Mouse (Mus musculus) megakaryocyte, adult 5-6 weeks (primary cell): ENCODE results near the gene Ninj1. TPM values are rescaled to one million over a fixed set of nuclear protein-coding genes. Genes with fewer than 3 reads are reported as not detected.

ENCODE experiments used
- ATAC-seq: 2 replicates; pipeline ENCODE4 v1.8.0; 2016; ENCODE audit warnings: mild to moderate bottlenecking, inconsistent platforms; ENCODE audit not compliant: poor library complexity, severe bottlenecking
- total RNA-seq, 2 experiments: library from RNA; stranded (forward) in 1 of 2; stranded (reverse) in 1 of 2; fragments of 153-499, 151-499 nt in 1 of 2; fragments of 221-1000, 200-1000 nt in 1 of 2; gene quantifications; 2 replicates each; pipeline versions ENCODE4 v1.2.3 to v1.2.4; 2015 to 2017

Ninj1 gene
- total RNA-seq, 2 experiments from 2014 or later, result 48.2 to 76.1 TPM

DNA sequence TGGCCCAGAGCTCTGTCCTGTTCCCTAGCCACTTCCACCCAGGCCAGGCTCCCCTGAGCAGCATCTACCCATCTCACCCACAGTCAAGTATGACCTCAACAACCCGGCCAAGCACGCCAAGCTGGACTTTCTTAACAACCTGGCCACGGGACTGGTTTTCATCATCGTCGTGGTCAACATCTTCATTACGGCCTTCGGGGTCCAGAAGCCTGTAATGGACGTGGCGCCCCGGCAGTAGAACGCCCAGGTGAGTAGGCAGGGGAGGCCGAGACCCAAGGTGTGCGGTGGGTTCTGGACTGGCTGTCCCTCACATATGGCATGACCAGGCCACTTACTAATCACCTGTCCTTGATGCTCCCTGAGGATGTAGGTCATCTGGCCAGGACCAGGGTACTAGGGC, 7.5 kb downstream of the Ninj1 start:
- ATAC-seq, result no peak

- no peak for ATAC-seq
Observed at GRCm38 (mm10) chr13:49195651-49196050, 8.4 kb downstream of the Ninj1 start.

GRCm38 (mm10) chr13:49196211-49196610, 8.9 kb downstream of the Ninj1 start:
- no peak for ATAC-seq

- ATAC-seq, result peak; percentile 77
Observed at GRCm38 (mm10) chr13:49196766-49197165, 9.5 kb downstream of the Ninj1 start.

DNA sequence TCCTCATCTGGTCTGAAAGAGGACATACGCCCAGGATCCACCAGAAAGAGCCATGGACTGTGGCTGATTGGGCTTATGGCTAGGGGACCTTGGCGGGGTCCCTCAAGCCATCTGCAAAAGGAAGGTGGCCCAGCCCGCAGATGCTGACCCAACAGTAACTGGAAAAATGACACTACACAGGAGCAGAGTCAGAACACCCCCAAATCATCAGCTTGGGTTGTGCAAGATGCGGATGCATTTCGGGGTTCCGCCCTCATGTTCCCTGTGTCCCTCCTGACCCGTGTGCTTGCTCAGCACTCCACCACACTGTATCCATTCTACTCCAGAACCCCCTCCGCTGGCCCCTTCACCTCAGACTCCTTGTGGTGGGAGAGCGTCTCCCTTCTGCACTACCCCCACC, 11.4 kb downstream of the Ninj1 start:
- ATAC-seq, result no peak

- ATAC-seq, result no peak
Observed at GRCm38 (mm10) chr13:49199891-49200290, 12.6 kb downstream of the Ninj1 start.

GRCm38 (mm10) chr13:49200688-49201087, 13.4 kb downstream of the Ninj1 start:
- ATAC-seq, result peak; percentile 51

GRCm38 (mm10) chr13:49202556-49202955, 15.3 kb downstream of the Ninj1 start:
- ATAC-seq, result no peak

- ATAC-seq, result peak; percentile 80
Observed at GRCm38 (mm10) chr13:49205381-49205998, 18.2 kb downstream of the Ninj1 start.

DNA sequence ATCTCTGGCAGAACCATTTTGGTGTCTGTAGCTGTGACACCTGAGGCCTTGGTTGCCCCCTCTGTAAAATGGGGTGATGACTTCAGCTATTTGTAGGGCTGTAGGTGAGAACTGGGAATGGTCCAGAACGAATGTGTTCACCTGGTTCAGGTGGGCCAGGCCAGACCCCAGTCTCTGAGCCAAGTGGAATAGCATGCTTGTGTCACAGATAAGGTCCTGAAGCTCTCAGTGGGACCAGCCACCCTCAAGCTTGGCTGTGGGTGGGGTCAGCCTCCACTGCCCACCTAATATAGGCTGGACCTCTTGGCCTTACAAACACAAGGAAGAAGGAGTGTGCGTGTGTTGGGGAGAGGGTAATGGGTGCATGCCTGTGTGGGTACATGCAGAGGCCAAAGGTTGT, 19.1 kb downstream of the Ninj1 start:
- no peak for ATAC-seq

- ATAC-seq, result no peak
Observed at GRCm38 (mm10) chr13:49209306-49209705, 22.0 kb downstream of the Ninj1 start.

GRCm38 (mm10) chr13:49212711-49213500, 25.6 kb downstream of the Ninj1 start:
- no peak for ATAC-seq

DNA sequence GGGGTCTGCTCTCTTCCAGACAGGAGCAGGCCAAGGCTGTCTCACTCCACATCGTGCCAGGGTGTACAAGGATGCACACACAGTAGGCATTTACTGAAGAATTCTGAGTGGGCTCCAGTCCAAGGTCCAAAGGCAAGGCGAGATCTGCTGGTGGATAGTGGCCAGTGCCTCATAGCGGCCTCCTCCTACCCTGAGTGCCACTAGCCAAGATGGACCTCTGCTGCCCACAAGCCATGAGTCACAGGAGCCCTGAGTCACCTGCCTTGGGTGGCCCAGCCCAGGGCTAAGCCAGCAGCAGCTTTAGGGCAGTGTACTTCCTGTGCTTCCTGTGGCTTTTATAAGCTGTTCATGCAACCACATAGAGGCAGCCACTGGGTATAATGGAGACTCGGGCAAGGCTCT, 26.2 kb downstream of the Ninj1 start:
- ATAC-seq, result peak; percentile 72

DNA sequence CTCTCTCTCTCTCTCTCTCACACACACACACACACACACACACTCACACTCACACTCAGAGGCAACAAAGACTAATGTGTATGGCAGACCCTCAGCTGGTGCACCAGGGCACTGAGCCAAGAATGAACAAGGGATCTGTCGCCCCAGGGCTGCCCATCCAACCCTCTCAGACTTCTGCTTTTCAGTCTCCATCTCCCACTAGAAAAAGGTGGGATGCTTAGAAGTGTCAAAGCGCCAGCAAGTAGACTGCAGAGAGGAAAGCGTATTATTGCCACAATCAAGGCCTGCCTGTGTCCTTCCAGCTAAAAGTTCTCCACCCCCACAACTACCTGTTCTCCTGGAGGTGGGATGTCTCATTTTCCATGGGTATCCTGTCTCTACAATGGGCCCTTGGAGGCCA, 27.2 kb downstream of the Ninj1 start:
- ATAC-seq, result no peak

DNA sequence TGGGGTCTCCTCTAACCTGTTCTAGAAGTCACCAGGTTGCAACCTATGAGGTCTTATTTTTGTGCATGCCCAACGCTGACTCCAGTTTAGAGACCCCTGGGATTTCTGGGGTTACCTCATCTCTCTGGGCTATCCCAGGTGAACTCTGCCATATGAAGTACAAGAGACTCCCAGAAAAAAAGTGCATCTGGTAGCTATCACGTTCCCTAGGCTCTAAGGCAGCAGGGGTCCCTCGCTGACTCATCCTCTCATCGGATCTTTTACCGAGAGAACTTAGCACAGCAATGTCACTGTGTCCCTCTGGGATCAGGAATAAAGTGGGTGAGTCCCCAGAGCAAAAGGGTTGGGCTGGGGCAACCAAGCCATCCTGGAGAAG, 27.8 kb downstream of the Ninj1 start:
- no peak for ATAC-seq

- ATAC-seq, result peak; percentile 86
Observed at GRCm38 (mm10) chr13:49215504-49216219, 28.4 kb downstream of the Ninj1 start, which contains the start of gene Card19. Card19 (minus strand) TSS chr13:49216037.

DNA sequence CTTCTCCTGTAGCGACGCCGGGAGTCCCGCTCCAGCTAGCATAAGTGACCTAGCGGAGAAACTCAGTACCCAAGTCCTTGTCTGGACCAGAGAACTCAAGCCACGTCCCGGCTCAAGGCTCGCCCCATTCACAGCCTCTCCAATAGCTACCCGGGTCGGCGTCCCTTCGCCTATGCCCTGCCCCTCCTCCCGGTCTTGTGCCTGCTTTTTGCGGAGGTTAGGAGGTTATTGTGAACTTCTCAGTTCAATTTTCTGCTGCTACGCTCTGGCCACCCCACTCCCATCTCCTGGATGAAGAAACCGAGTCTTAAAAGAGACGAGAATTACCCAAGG, 28.9 kb downstream of the Ninj1 start:
- peak; percentile 36 for ATAC-seq

DNA sequence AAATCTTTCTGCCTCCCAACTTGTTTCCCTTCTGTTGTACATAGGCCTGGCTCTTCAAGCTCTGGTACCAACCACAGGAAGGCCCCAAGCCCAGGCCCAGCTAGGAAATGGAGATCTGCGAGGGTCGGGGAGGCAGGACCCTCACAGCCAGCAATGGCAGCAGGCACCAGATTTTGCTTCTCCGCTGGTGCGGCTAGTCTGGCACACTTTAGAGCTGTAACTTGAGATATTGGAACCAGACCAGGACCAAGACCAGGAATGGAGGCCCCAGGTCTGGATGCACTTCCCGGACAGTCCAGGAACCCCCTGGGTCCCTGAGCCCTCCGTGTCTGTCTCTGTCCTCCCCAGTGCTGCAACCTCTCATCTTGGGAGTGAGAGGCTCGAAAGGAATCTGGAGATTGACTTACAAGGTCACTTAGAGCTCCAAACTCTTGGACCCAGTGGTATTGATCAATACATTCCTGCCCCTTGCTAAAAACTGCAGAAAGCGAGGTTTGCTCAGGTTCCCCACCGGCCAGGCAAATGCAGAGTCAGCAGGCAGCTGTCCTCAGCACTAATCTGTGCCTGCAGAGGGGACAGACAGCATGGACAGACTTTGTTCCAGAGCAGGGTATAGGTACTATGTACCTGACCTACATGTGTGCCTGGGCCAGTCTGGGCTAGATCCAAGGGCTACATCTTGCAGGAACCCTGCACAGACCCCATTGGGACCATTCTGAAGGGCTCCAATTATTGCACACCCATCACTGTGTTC, 29.7 kb downstream of the Ninj1 start:
- ATAC-seq, result no peak

- ATAC-seq, result no peak
Observed at GRCm38 (mm10) chr13:49218651-49219050, 31.4 kb downstream of the Ninj1 start.

DNA sequence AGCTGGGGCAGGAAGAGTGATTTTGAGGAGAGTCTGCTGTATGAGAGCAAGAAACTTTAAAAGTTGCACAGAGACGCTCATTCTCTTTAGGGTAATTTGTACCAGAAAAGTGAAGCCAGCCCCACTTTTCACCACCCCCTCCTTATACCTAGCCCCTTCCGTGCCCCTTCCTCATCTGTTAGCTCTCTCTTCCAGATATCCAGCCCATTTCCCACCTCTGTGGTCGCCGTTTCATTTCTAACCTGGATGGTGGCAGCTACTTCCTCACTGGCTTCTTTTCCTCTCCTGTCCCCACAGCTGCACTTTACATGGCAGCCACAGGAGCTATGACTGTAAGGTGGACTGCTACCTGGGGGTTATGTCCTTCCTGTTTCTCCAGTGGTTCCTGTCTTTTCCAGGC, 32.1 kb downstream of the Ninj1 start:
- ATAC-seq, result no peak

DNA sequence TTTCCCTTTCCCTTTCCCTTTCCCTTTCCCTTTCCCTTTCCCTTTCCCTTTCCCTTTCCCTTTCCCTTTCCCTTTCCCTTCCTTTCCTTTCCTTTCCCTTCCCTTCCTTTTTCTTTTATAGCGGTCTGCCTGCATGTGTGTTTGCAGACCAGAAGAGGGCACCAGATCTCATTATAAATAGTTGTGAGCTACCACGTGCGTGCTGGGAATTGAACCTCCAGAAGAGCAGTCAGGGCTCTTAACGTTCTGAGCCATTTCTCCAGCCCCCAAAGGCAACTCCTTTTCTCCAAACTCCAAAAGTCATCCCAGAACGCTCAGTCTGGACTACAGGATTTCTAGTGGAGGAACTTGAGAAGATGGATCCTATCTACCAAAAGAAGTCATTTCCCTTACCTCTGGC, 33.6 kb downstream of the Ninj1 start:
- ATAC-seq, result no peak
